Mouse (Mus musculus): ENCODE data around the gene Bmpr1a. TPM values are rescaled to one million over a fixed set of nuclear protein-coding genes. Genes with fewer than 3 reads are reported as not detected.

The Bmpr1a gene
- polyA plus RNA-seq, 2 experiments = 2.8 to 3.2 TPM

GRCm38 (mm10) chr14:34502475-34503324, 441 bp downstream of the Bmpr1a start:
- DNase-seq (ENCODE audit: low read depth in 3 of 3, low spot score in 3 of 3) (peak; percentile 13 to 31 (median 28)), ATAC-seq (ENCODE audit: insufficient read depth) (peak; percentile 85)
- Histone ChIP-seq H3K4me1 (replicated peaks; ENCODE audit: control insufficient read depth in 2 of 2, insufficient read depth in 2 of 2, low read length in 1 of 2) (peaks cover 0 to 2% of the 10 kb centered on the region in 2 experiments; a peak in 1 of 4 replicates), H3K4me2 (ENCODE audit: low read depth) (peak overlapping the region; percentile 89), H3K36me3 (replicated peaks; ENCODE audit: control insufficient read depth, insufficient read depth, low read depth) (no peaks in the 10 kb centered on the region), H3K4me3 (ENCODE audit: insufficient read depth in 1 of 2, low read depth in 2 of 2, low read length in 2 of 2) (peak overlapping the region; percentile 61 to 65), H3K9me3 (ENCODE audit: control insufficient read depth, low read length) (no peaks in the 10 kb centered on the region), H3K9ac (replicated peaks) (peak overlapping the region; percentile 69), H3K27ac (no peak overlapping the region), H3K27me3 (ENCODE audit: control insufficient read depth, insufficient read depth, low read length) (peaks cover 57% of the 10 kb centered on the region)
- WGBS (ENCODE audit: insufficient replicate concordance) = under 1% methylated on average over 86 of the region's 115 CpGs
- TF ChIP-seq EP300 (IDR thresholded peaks at IDR 0.05; ENCODE audit: low read depth) (no peak), CTCF (IDR thresholded peaks at IDR 0.05; ENCODE audit: low read depth) (no peak)

- Histone ChIP-seq H3K9ac (replicated peaks) (peak overlapping the region; percentile 25), H3K36me3 (replicated peaks; ENCODE audit: control insufficient read depth, insufficient read depth, low read depth) (no peaks in the 10 kb centered on the region), H3K9me3 (ENCODE audit: control insufficient read depth, low read length) (no peaks in the 10 kb centered on the region), H3K4me3 (ENCODE audit: insufficient read depth in 1 of 2, low read depth in 2 of 2, low read length in 2 of 2) (peak overlapping the region; percentile 57 to 65), H3K4me1 (replicated peaks; ENCODE audit: control insufficient read depth in 2 of 2, insufficient read depth in 2 of 2, low read length in 1 of 2) (peaks cover 0 to 2% of the 10 kb centered on the region in 2 experiments; a peak in 1 of 4 replicates), H3K27me3 (ENCODE audit: control insufficient read depth, insufficient read depth, low read length) (peaks cover 57% of the 10 kb centered on the region), H3K27ac (no peak overlapping the region), H3K4me2 (ENCODE audit: low read depth) (peak overlapping the region; percentile 89)
- WGBS (ENCODE audit: insufficient replicate concordance) = under 1% methylated on average over 77 of the region's 77 CpGs
- no peak for TF ChIP-seq CTCF (IDR thresholded peaks at IDR 0.05; ENCODE audit: low read depth)
- no peak for TF ChIP-seq EP300 (IDR thresholded peaks at IDR 0.05; ENCODE audit: low read depth)
- DNase-seq (ENCODE audit: low read depth in 3 of 3, low spot score in 3 of 3) (no peak), ATAC-seq (ENCODE audit: insufficient read depth) (peak; percentile 29; the same call in 1 of the 2 replicates)
Measured at GRCm38 (mm10) chr14:34501804-34502474, 1.2 kb downstream of the Bmpr1a start.

- Histone ChIP-seq H3K4me2 (ENCODE audit: low read depth) (peak overlapping the region; percentile 89), H3K27me3 (ENCODE audit: control insufficient read depth, insufficient read depth, low read length) (peaks cover 57% of the 10 kb centered on the region), H3K9ac (replicated peaks) (no peak overlapping the region; the same call in none of the 2 replicates), H3K4me1 (replicated peaks; ENCODE audit: control insufficient read depth in 2 of 2, insufficient read depth in 2 of 2, low read length in 1 of 2) (peaks cover 0 to 2% of the 10 kb centered on the region in 2 experiments; a peak in 1 of 4 replicates), H3K27ac (no peak overlapping the region), H3K9me3 (ENCODE audit: control insufficient read depth, low read length) (no peaks in the 10 kb centered on the region), H3K36me3 (replicated peaks; ENCODE audit: control insufficient read depth, insufficient read depth, low read depth) (no peaks in the 10 kb centered on the region), H3K4me3 (ENCODE audit: insufficient read depth in 1 of 2, low read depth in 2 of 2, low read length in 2 of 2) (peak overlapping the region; percentile 57 to 65)
- ATAC-seq (ENCODE audit: insufficient read depth) (no peak), DNase-seq (ENCODE audit: low read depth in 3 of 3, low spot score in 3 of 3) (no peak)
- WGBS (ENCODE audit: insufficient replicate concordance) = under 1% methylated on average over 16 of the region's 16 CpGs
- no peak for TF ChIP-seq CTCF (IDR thresholded peaks at IDR 0.05; ENCODE audit: low read depth)
- no peak for TF ChIP-seq EP300 (IDR thresholded peaks at IDR 0.05; ENCODE audit: low read depth)
Measured at GRCm38 (mm10) chr14:34501447-34501803, 1.7 kb downstream of the Bmpr1a start.

GRCm38 (mm10) chr14:34500309-34500708, 2.8 kb downstream of the Bmpr1a start:
- WGBS (ENCODE audit: insufficient replicate concordance) = 25% methylated on average over 4 of the region's 4 CpGs
- no peak overlapping the region for H3K4me3 ChIP-seq (ENCODE audit: insufficient read depth in 1 of 2, low read depth in 2 of 2, low read length in 2 of 2)
- ATAC-seq (ENCODE audit: insufficient read depth) (no peak), DNase-seq (ENCODE audit: low read depth in 3 of 3, low spot score in 3 of 3) (no peak)
- H3K36me3 ChIP-seq (replicated peaks; ENCODE audit: control insufficient read depth, insufficient read depth, low read depth) = no peaks in the 10 kb centered on the region
- H3K4me1 ChIP-seq (replicated peaks; ENCODE audit: control insufficient read depth in 2 of 2, insufficient read depth in 2 of 2, low read length in 1 of 2) = peaks cover 0 to 2% of the 10 kb centered on the region in 2 experiments; a peak in 1 of 4 replicates
- no peak overlapping the region for H3K27ac ChIP-seq
- peaks cover 51% of the 10 kb centered on the region for H3K27me3 ChIP-seq (ENCODE audit: control insufficient read depth, insufficient read depth, low read length)
- H3K9ac ChIP-seq (replicated peaks) = no peak overlapping the region
- H3K9me3 ChIP-seq (ENCODE audit: control insufficient read depth, low read length) = no peaks in the 10 kb centered on the region
- no peak for TF ChIP-seq EP300 (IDR thresholded peaks at IDR 0.05; ENCODE audit: low read depth)
- no peak for TF ChIP-seq CTCF (IDR thresholded peaks at IDR 0.05; ENCODE audit: low read depth)
- no peak overlapping the region for H3K4me2 ChIP-seq (ENCODE audit: low read depth)

- Histone ChIP-seq H3K9ac (replicated peaks) (no peak overlapping the region), H3K27me3 (ENCODE audit: control insufficient read depth, insufficient read depth, low read length) (peaks cover 47% of the 10 kb centered on the region), H3K4me3 (ENCODE audit: insufficient read depth in 1 of 2, low read depth in 2 of 2, low read length in 2 of 2) (no peak overlapping the region), H3K4me2 (ENCODE audit: low read depth) (no peak overlapping the region), H3K36me3 (replicated peaks; ENCODE audit: control insufficient read depth, insufficient read depth, low read depth) (no peaks in the 10 kb centered on the region), H3K4me1 (replicated peaks; ENCODE audit: control insufficient read depth in 2 of 2, insufficient read depth in 2 of 2, low read length in 1 of 2) (peaks cover 0 to 2% of the 10 kb centered on the region in 2 experiments; a peak in 1 of 4 replicates), H3K27ac (no peak overlapping the region), H3K9me3 (ENCODE audit: control insufficient read depth, low read length) (no peaks in the 10 kb centered on the region)
- ATAC-seq (ENCODE audit: insufficient read depth) (no peak), DNase-seq (ENCODE audit: low read depth in 3 of 3, low spot score in 3 of 3) (no peak)
- 62% methylated on average over 4 of the region's 4 CpGs for WGBS (ENCODE audit: insufficient replicate concordance)
- no peak for TF ChIP-seq CTCF (IDR thresholded peaks at IDR 0.05; ENCODE audit: low read depth)
- no peak for TF ChIP-seq EP300 (IDR thresholded peaks at IDR 0.05; ENCODE audit: low read depth)
Measured at GRCm38 (mm10) chr14:34499664-34500063, 3.5 kb downstream of the Bmpr1a start.
